Mouse (Mus musculus) C2C12 (cell line): ENCODE data around the gene Whamm. TPM values are rescaled to one million over a fixed set of nuclear protein-coding genes. Genes with fewer than 3 reads are reported as not detected.

Experiments
- H3K27me3 ChIP-seq: one replicate; pipeline ENCODE4 v1.6.1; 2011; ENCODE audit not compliant: control insufficient read depth, insufficient read depth, insufficient read length
- H3K36me3 ChIP-seq: one replicate; pipeline ENCODE4 v1.6.1; 2011; ENCODE audit not compliant: control insufficient read depth, insufficient read depth
- H3K4me3 ChIP-seq: one replicate; pipeline ENCODE4 v1.5.1; 2011; ENCODE audit warnings: mild to moderate bottlenecking, control low read depth; ENCODE audit not compliant: poor library complexity, insufficient read depth, severe bottlenecking
- H3K79me2 ChIP-seq: one replicate; pipeline ENCODE4 v1.6.1; 2011; ENCODE audit not compliant: control insufficient read depth, insufficient read depth
- H3K79me3 ChIP-seq: one replicate; pipeline ENCODE4 v1.6.1; 2011; ENCODE audit warnings: low read depth, control low read depth
- H3ac ChIP-seq: one replicate; pipeline ENCODE3; 2011; ENCODE audit warnings: low read depth; ENCODE audit not compliant: control insufficient read depth, insufficient read length
- CEBPB ChIP-seq: IDR thresholded peaks from one replicate; pipeline ENCODE4 v1.6.1; 2011; ENCODE audit warnings: low read depth, mild to moderate bottlenecking, control low read depth, moderate library complexity
- CTCF ChIP-seq: IDR thresholded peaks from one replicate; pipeline ENCODE4 v1.5.1; 2011; ENCODE audit not compliant: control insufficient read depth, insufficient read depth, insufficient read length
- FOSL1 ChIP-seq: IDR thresholded peaks from one replicate; pipeline ENCODE4 v1.8.0; 2011; ENCODE audit warnings: mild to moderate bottlenecking, low read length; ENCODE audit not compliant: poor library complexity, insufficient read depth, severe bottlenecking
- MAX ChIP-seq: IDR thresholded peaks from one replicate; pipeline ENCODE4 v1.6.1; 2011; ENCODE audit warnings: mild to moderate bottlenecking, control low read depth
- MYOD1 ChIP-seq: IDR thresholded peaks from one replicate; pipeline ENCODE4 v1.6.1; 2011; ENCODE audit warnings: low read depth; ENCODE audit not compliant: control insufficient read depth, insufficient read length
- MYOG ChIP-seq: IDR thresholded peaks from one replicate; pipeline ENCODE4 v1.6.1; 2011; ENCODE audit not compliant: control insufficient read depth, insufficient read length; ENCODE audit errors: extremely low read depth
- USF1 ChIP-seq: IDR thresholded peaks from one replicate; pipeline ENCODE4 v1.6.1; 2011; ENCODE audit warnings: low read depth, mild to moderate bottlenecking, control low read depth, moderate library complexity
- polyA plus RNA-seq: library from polyadenylated mRNA; unstranded; fragments of >200 nt; fragmentation: generic; extraction: Trizol; gene quantifications from one replicate; pipeline ENCODE4 v1.2.1, GENCODE M21; 2012; ENCODE audit warnings: missing spikeins

Whamm gene
- polyA plus RNA-seq, 1 experiment = 3.2 TPM

GRCm38 (mm10) chr7:81622793-81623192, 51.7 kb downstream of the Whamm start:
- H3K79me3 ChIP-seq = no peaks in the 10 kb centered on the region
- no peak overlapping the region for H3ac ChIP-seq
- H3K36me3 ChIP-seq = no peaks in the 10 kb centered on the region
- H3K79me2 ChIP-seq = no peaks in the 10 kb centered on the region
- TF ChIP-seq CTCF (no peak), USF1 (no peak), MYOG (no peak), MYOD1 (no peak), CEBPB (no peak), MAX (no peak), FOSL1 (no peak)
- no peaks in the 10 kb centered on the region for H3K27me3 ChIP-seq
- H3K4me3 ChIP-seq = no peak overlapping the region

GRCm38 (mm10) chr7:81623767-81624166, 52.7 kb downstream of the Whamm start:
- H3K27me3 ChIP-seq = no peaks in the 10 kb centered on the region
- no peaks in the 10 kb centered on the region for H3K79me2 ChIP-seq
- no peak overlapping the region for H3ac ChIP-seq
- no peaks in the 10 kb centered on the region for H3K36me3 ChIP-seq
- no peaks in the 10 kb centered on the region for H3K79me3 ChIP-seq
- TF ChIP-seq MYOG = no peak
- TF ChIP-seq USF1 = no peak
- no peak for TF ChIP-seq MYOD1
- TF ChIP-seq MAX = no peak
- no peak for TF ChIP-seq CTCF
- TF ChIP-seq CEBPB = no peak
- TF ChIP-seq FOSL1 = no peak
- H3K4me3 ChIP-seq = no peak overlapping the region

- TF ChIP-seq USF1 = no peak
- no peak for TF ChIP-seq FOSL1
- no peak for TF ChIP-seq CTCF
- TF ChIP-seq CEBPB = no peak
- TF ChIP-seq MYOD1 = no peak
- TF ChIP-seq MAX = no peak
- TF ChIP-seq MYOG = no peak
- Histone ChIP-seq H3ac (no peak overlapping the region), H3K4me3 (no peak overlapping the region), H3K79me2 (no peaks in the 10 kb centered on the region), H3K79me3 (no peaks in the 10 kb centered on the region), H3K36me3 (no peaks in the 10 kb centered on the region), H3K27me3 (no peaks in the 10 kb centered on the region)
Measured at GRCm38 (mm10) chr7:81626460-81626859, 55.4 kb downstream of the Whamm start.

DNA sequence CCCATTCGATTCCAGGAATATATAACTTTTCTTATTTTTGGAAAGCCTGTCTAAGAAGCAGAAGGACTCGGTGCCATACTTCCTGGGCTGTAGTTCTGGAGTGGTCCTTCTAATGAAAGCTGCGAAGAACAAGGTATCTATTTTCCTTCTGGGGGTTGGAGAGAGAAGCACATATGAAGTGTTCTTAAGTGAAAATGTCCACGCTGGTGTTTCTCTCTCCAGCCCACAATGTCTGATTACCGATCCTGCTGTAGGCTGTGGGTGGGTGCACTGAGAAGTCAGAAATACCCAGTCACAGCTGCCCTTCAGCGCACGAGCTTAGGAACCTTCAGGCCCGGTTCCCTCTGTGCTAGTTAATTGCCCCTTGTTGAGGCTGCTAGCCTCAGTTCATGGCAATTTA, 60.2 kb downstream of the Whamm start:
- Histone ChIP-seq H3ac (no peak overlapping the region), H3K36me3 (no peaks in the 10 kb centered on the region), H3K79me3 (no peaks in the 10 kb centered on the region), H3K27me3 (peaks cover 3% of the 10 kb centered on the region), H3K4me3 (no peak overlapping the region), H3K79me2 (no peaks in the 10 kb centered on the region)
- no peak for TF ChIP-seq FOSL1

DNA sequence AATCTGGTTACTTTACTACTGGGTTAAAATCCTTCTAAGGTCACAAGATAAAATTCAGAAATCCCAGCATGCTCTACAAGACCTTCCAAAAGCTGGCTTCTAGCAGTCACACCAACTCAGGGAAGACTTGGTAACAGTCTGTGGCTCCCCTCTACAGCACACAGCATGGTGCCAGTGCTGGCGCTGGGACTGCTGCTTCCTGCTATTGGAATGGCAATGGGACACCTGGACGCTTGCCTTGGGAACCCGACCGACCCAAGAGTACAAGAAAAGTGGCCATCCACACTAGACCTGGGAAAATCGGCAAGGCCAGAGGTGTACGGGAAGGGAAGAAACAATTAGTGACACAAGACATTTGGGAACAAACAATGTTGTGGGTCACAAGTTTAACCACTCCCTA, 61.5 kb downstream of the Whamm start:
- no peak for TF ChIP-seq CEBPB
- no peak for TF ChIP-seq USF1
- no peak for TF ChIP-seq MAX
- no peak for TF ChIP-seq CTCF
- TF ChIP-seq FOSL1 = no peak
- no peak for TF ChIP-seq MYOD1
- TF ChIP-seq MYOG = no peak
- H3ac ChIP-seq = no peak overlapping the region
- no peaks in the 10 kb centered on the region for H3K79me2 ChIP-seq
- peaks cover 3% of the 10 kb centered on the region for H3K27me3 ChIP-seq
- no peaks in the 10 kb centered on the region for H3K79me3 ChIP-seq
- no peaks in the 10 kb centered on the region for H3K36me3 ChIP-seq
- no peak overlapping the region for H3K4me3 ChIP-seq

DNA sequence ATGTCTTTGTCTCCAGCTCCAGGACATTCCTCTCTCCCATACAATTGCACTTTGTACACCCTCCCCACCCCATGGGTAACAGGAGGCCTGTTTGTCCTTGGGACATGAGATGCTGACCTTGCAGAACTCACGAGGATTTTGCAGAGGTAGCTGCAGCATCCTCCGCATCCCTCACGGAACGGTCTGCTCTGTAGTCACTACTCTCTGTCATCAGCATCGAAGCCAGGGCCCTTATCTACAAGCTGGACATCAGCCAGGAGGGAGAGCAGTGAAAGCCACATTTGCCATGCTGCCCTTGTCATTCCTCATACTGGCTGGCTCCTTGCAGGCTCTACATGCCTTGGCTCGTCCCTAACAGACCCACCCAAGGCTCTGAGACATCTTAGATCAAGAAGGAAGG, 70.0 kb downstream of the Whamm start:
- H3K36me3 ChIP-seq = no peaks in the 10 kb centered on the region
- no peak overlapping the region for H3ac ChIP-seq
- peaks cover 25% of the 10 kb centered on the region for H3K27me3 ChIP-seq
- H3K4me3 ChIP-seq = no peak overlapping the region
- no peak for TF ChIP-seq MYOD1
- TF ChIP-seq MAX = no peak
- no peak for TF ChIP-seq MYOG
- TF ChIP-seq CTCF = no peak
- TF ChIP-seq CEBPB = no peak
- no peak for TF ChIP-seq USF1
- TF ChIP-seq FOSL1 = no peak
- no peaks in the 10 kb centered on the region for H3K79me2 ChIP-seq
- no peaks in the 10 kb centered on the region for H3K79me3 ChIP-seq
